Mouse (Mus musculus) myocyte (in vitro differentiated cells): ENCODE measurements around the gene Gpr152. TPM values are rescaled to one million over a fixed set of nuclear protein-coding genes. Genes with fewer than 3 reads are reported as not detected.

ENCODE experiments used
- H3K27me3 ChIP-seq: one replicate; pipeline ENCODE4 v1.6.1; 2011; ENCODE audit not compliant: control insufficient read depth, insufficient read depth, insufficient read length
- H3K36me3 ChIP-seq: one replicate; pipeline ENCODE4 v1.6.1; 2011; ENCODE audit not compliant: control insufficient read depth, insufficient read depth
- H3K4me2 ChIP-seq: one replicate; pipeline ENCODE4 v1.6.1; 2011; ENCODE audit warnings: low read depth, control low read depth
- H3K4me3 ChIP-seq: one replicate; pipeline ENCODE4 v1.5.1; 2011; ENCODE audit warnings: mild to moderate bottlenecking, control low read depth, moderate library complexity
- H3K79me2 ChIP-seq: one replicate; pipeline ENCODE4 v1.6.1; 2011; ENCODE audit not compliant: control insufficient read depth, insufficient read depth
- H3ac ChIP-seq: one replicate; pipeline ENCODE4 v1.6.1; 2011; ENCODE audit not compliant: control insufficient read depth, insufficient read length
- CEBPB ChIP-seq: IDR thresholded peaks from 2 replicates; pipeline ENCODE4 v1.6.1; 2011; ENCODE audit warnings: mild to moderate bottlenecking, moderate library complexity; ENCODE audit not compliant: poor library complexity, insufficient read depth, severe bottlenecking
- E2F4 ChIP-seq: IDR thresholded peaks from one replicate; pipeline ENCODE4 v1.6.1; 2011; ENCODE audit warnings: mild to moderate bottlenecking, control low read depth, moderate library complexity; ENCODE audit not compliant: insufficient read depth
- MAX ChIP-seq: IDR thresholded peaks from one replicate; pipeline ENCODE4 v1.6.1; 2011; ENCODE audit warnings: low read depth, mild to moderate bottlenecking, control low read depth
- MYOD1 ChIP-seq, 3 experiments: IDR thresholded peaks; one replicate each; pipeline ENCODE4 v1.6.1; 2011; ENCODE audit warnings: control low read depth in 2 of 3, low read depth in 2 of 3, mild to moderate bottlenecking in 2 of 3, moderate library complexity in 1 of 3; ENCODE audit not compliant: insufficient read length in 2 of 3, control insufficient read depth in 1 of 3
- MYOG ChIP-seq, 3 experiments: IDR thresholded peaks; one replicate each; pipeline ENCODE4 v1.6.1; 2011; ENCODE audit warnings: control low read depth in 2 of 3, low read depth in 2 of 3, mild to moderate bottlenecking in 2 of 3; ENCODE audit not compliant: insufficient read length in 2 of 3, control insufficient read depth in 1 of 3, insufficient read depth in 1 of 3
- POLR2A ChIP-seq: IDR thresholded peaks from one replicate; pipeline ENCODE4 v1.6.1; 2011; ENCODE audit warnings: low read depth, mild to moderate bottlenecking, control low read depth, moderate library complexity; ENCODE audit not compliant: insufficient read length
- POLR2AphosphoS2 ChIP-seq: IDR thresholded peaks from one replicate; pipeline ENCODE4 v1.6.1; 2011; ENCODE audit warnings: low read depth, control low read depth; ENCODE audit not compliant: insufficient read length
- REST ChIP-seq: IDR thresholded peaks from one replicate; pipeline ENCODE4 v1.6.1; 2011; ENCODE audit warnings: mild to moderate bottlenecking, control low read depth, moderate library complexity; ENCODE audit not compliant: insufficient read depth, insufficient read length
- SRF ChIP-seq: IDR thresholded peaks from one replicate; pipeline ENCODE4 v1.6.1; 2011; ENCODE audit warnings: low read depth; ENCODE audit not compliant: control insufficient read depth, insufficient read length
- TCF12 ChIP-seq: IDR thresholded peaks from one replicate; pipeline ENCODE4 v1.6.1; 2011; ENCODE audit warnings: mild to moderate bottlenecking, control low read depth; ENCODE audit not compliant: poor library complexity, insufficient read depth, severe bottlenecking
- TCF3 ChIP-seq: IDR thresholded peaks from one replicate; pipeline ENCODE4 v1.6.1; 2011; ENCODE audit warnings: low read depth, control low read depth; ENCODE audit not compliant: insufficient read length
- USF1 ChIP-seq: IDR thresholded peaks from one replicate; pipeline ENCODE4 v1.6.1; 2011; ENCODE audit warnings: low read depth, mild to moderate bottlenecking, control low read depth, moderate library complexity
- polyA plus RNA-seq: library from polyadenylated mRNA; unstranded; fragments of >200 nt; fragmentation: generic; extraction: Trizol; gene quantifications from one replicate; pipeline ENCODE4 v1.2.1, GENCODE M21; 2012; ENCODE audit warnings: missing spikeins

Gene Gpr152
- polyA plus RNA-seq, 1 experiment, result not detected

- peak overlapping the region; percentile 64 for H3ac ChIP-seq
- H3K4me3 ChIP-seq, result peak overlapping the region; percentile 54
- H3K4me2 ChIP-seq, result peak overlapping the region; percentile 96
- peaks cover 13% of the 10 kb centered on the region for H3K79me2 ChIP-seq
- H3K36me3 ChIP-seq, result peaks cover 10% of the 10 kb centered on the region
- TF ChIP-seq USF1, result no peak
- no peak for TF ChIP-seq POLR2AphosphoS2
- TF ChIP-seq TCF3, result no peak
- no peak for TF ChIP-seq E2F4
- TF ChIP-seq MYOD1 (IDR thresholded peaks at IDR 0.05; ENCODE audit: control insufficient read depth in 1 of 3, insufficient read length in 2 of 3, low read depth in 2 of 3), result no peak
- no peak for TF ChIP-seq MYOG (IDR thresholded peaks at IDR 0.05; ENCODE audit: control insufficient read depth in 1 of 3, insufficient read depth in 1 of 3, insufficient read length in 2 of 3, low read depth in 2 of 3)
- TF ChIP-seq CEBPB, result no peak
- TF ChIP-seq REST, result no peak
- TF ChIP-seq SRF, result no peak
- TF ChIP-seq TCF12, result no peak
- H3K27me3 ChIP-seq, result no peaks in the 10 kb centered on the region
Observed at GRCm38 (mm10) chr19:4163543-4163887, 23.9 kb downstream of the Gpr152 start.

- peaks cover 10% of the 10 kb centered on the region for H3K36me3 ChIP-seq
- peaks cover 13% of the 10 kb centered on the region for H3K79me2 ChIP-seq
- no peak for TF ChIP-seq CEBPB
- no peak for TF ChIP-seq MYOG (IDR thresholded peaks at IDR 0.05; ENCODE audit: control insufficient read depth in 1 of 3, insufficient read depth in 1 of 3, insufficient read length in 2 of 3, low read depth in 2 of 3)
- no peak for TF ChIP-seq E2F4
- TF ChIP-seq MAX, result no peak
- no peak for TF ChIP-seq MYOD1 (IDR thresholded peaks at IDR 0.05; ENCODE audit: control insufficient read depth in 1 of 3, insufficient read length in 2 of 3, low read depth in 2 of 3)
- TF ChIP-seq USF1, result no peak
- TF ChIP-seq SRF, result no peak
- TF ChIP-seq REST, result no peak
- no peak for TF ChIP-seq TCF3
- no peak for TF ChIP-seq POLR2AphosphoS2
- no peak for TF ChIP-seq POLR2A
- TF ChIP-seq TCF12, result no peak
- H3ac ChIP-seq, result no peak overlapping the region
- peak overlapping the region; percentile 54 for H3K4me3 ChIP-seq
- H3K4me2 ChIP-seq, result peak overlapping the region; percentile 96
- H3K27me3 ChIP-seq, result no peaks in the 10 kb centered on the region
Observed at GRCm38 (mm10) chr19:4164100-4164499, 24.5 kb downstream of the Gpr152 start.

DNA sequence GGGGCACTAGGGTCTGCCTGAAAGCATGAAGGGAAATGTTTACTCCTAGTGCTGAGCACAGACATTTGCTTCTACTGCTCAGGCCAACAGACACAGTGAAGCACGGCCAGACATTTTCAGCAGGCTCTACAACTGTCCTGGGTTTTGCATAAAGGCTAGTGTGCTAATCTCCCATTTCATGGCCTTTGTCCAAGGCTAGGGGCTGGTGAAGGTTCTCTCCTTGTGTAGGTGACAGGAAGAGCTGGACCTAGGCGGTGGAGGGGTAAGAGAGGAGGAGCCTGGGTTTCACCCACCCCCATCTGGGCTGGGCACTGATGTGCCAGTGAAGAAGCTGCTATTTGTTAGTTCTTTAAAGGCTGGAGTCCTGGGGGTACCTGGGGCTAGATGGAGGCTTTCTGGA, 25.1 kb downstream of the Gpr152 start:
- Histone ChIP-seq H3K4me2 (no peak overlapping the region), H3ac (no peak overlapping the region), H3K36me3 (peaks cover 7% of the 10 kb centered on the region), H3K79me2 (peaks cover 13% of the 10 kb centered on the region), H3K4me3 (no peak overlapping the region), H3K27me3 (no peaks in the 10 kb centered on the region)
- no peak for TF ChIP-seq SRF

DNA sequence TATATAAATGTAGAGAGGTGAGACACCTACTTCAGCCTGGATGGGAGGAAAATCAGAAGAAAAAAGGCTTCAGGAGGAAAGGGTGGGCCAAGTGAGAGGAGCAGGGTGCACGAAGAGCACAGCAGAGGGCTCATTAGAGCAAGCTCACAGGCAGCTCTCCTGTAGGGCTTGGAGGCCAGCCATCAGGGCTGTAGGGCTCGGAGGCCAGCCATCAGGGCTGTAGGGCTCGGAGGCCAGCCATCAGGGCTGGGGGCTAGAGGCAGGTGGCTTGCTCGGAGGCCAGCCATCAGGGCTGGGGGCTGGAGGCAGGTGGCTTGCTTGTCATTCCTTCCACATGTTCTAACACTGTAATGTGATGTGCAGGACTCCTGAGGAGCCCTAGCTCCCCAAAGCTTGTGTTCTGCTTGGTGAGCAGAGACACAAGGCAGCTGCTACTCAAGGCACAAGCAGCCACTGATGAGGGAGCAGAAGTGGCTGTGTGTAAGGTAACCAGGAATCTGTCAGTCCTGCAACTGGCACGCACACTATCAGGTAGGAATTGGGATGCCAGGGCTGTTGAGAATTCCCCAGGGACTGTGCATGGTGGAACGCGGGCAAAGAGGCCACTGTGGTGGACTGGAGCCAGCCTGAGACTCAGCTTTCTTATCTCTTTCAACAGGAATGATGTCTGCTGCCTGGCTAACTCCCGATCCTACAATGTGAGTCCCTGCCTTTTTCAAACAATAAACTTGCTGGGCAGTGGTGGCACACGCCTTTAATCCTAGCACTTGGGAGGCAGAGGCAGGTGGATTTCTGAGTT, 27.3 kb downstream of the Gpr152 start:
- TF ChIP-seq MYOG (IDR thresholded peaks at IDR 0.05; ENCODE audit: control insufficient read depth in 1 of 3, insufficient read depth in 1 of 3, insufficient read length in 2 of 3, low read depth in 2 of 3) (no peak), CEBPB (no peak), SRF (no peak), TCF3 (no peak), E2F4 (no peak), REST (no peak), USF1 (no peak), POLR2A (no peak), POLR2AphosphoS2 (no peak), MYOD1 (IDR thresholded peaks at IDR 0.05; ENCODE audit: control insufficient read depth in 1 of 3, insufficient read length in 2 of 3, low read depth in 2 of 3) (no peak), TCF12 (no peak), MAX (no peak)
- Histone ChIP-seq H3K36me3 (no peaks in the 10 kb centered on the region), H3K79me2 (peaks cover 11% of the 10 kb centered on the region), H3K27me3 (no peaks in the 10 kb centered on the region), H3K4me3 (no peak overlapping the region), H3K4me2 (no peak overlapping the region), H3ac (no peak overlapping the region)

- H3K27me3 ChIP-seq, result no peaks in the 10 kb centered on the region
- H3ac ChIP-seq, result peak overlapping the region; percentile 27
- peak in 2 of 3 experiments; percentile 57 to 85 for TF ChIP-seq MYOD1 (IDR thresholded peaks at IDR 0.05; ENCODE audit: control insufficient read depth in 1 of 3, insufficient read length in 2 of 3, low read depth in 2 of 3)
- peak; percentile 96 for TF ChIP-seq POLR2AphosphoS2
- TF ChIP-seq POLR2A, result peak; percentile 86
- TF ChIP-seq TCF3, result no peak
- no peak for TF ChIP-seq CEBPB
- TF ChIP-seq MYOG (IDR thresholded peaks at IDR 0.05; ENCODE audit: control insufficient read depth in 1 of 3, insufficient read depth in 1 of 3, insufficient read length in 2 of 3, low read depth in 2 of 3), result peak; percentile 39 to 87 (median 71)
- TF ChIP-seq E2F4, result no peak
- H3K79me2 ChIP-seq, result no peaks in the 10 kb centered on the region
- no peaks in the 10 kb centered on the region for H3K36me3 ChIP-seq
- peak overlapping the region; percentile 27 for H3K4me3 ChIP-seq
- peak overlapping the region; percentile 92 for H3K4me2 ChIP-seq
Observed at GRCm38 (mm10) chr19:4169378-4169784, 29.8 kb downstream of the Gpr152 start.
